Mouse (Mus musculus) lung, postnatal 0 days (tissue): ENCODE results near the gene Olfr1097. TPM values are rescaled to one million over a fixed set of nuclear protein-coding genes. Genes with fewer than 3 reads are reported as not detected.

ENCODE experiments used
- ATAC-seq: fragments of 200-750 bp; cut with Nextera tagmentation; 2 replicates; pipeline ENCODE4 v1.8.0; 2017; ENCODE audit warnings: moderate library complexity
- DNase-seq: peaks from one replicate; pipeline ENCODE4 v3.0.0-alpha.2; 2016; ENCODE audit warnings: low spot score
- H3K27ac ChIP-seq: fragments of 300-500 bp; sonication (generic); 2 replicates; pipeline ENCODE4 v1.5.1; 2014; ENCODE audit warnings: antibody characterized with exemption, mild to moderate bottlenecking, low read length, mixed read lengths
- H3K27me3 ChIP-seq: fragments of 300-500 bp; sonication (generic); replicated peaks from 2 replicates; pipeline ENCODE4 v1.6.1; 2014; ENCODE audit warnings: low read length, mixed read lengths; ENCODE audit not compliant: insufficient read depth
- H3K36me3 ChIP-seq: fragments of 300-500 bp; sonication (generic); 2 replicates; pipeline ENCODE4 v1.6.1; 2014; ENCODE audit warnings: low read length, mixed read lengths; ENCODE audit not compliant: insufficient read depth
- H3K4me1 ChIP-seq: fragments of 300-500 bp; sonication (generic); 2 replicates; pipeline ENCODE4 v1.6.1; 2014; ENCODE audit warnings: antibody characterized with exemption, low read depth, low read length, mixed read lengths; ENCODE audit not compliant: insufficient read depth
- H3K4me2 ChIP-seq: fragments of 300-500 bp; sonication (generic); replicated peaks from 2 replicates; pipeline ENCODE4 v1.6.1; 2014; ENCODE audit warnings: low read depth, mild to moderate bottlenecking, low read length, moderate library complexity, mixed read lengths
- H3K4me3 ChIP-seq: fragments of 300-500 bp; sonication (generic); 2 replicates; pipeline ENCODE4 v1.5.1; 2014; ENCODE audit warnings: low read depth, low read length
- H3K9ac ChIP-seq: fragments of 300-500 bp; sonication (generic); replicated peaks from 2 replicates; pipeline ENCODE4 v1.6.1; 2014; ENCODE audit warnings: low read depth, mild to moderate bottlenecking
- H3K9me3 ChIP-seq: fragments of 300-500 bp; sonication (generic); 2 replicates; pipeline ENCODE4 v1.6.1; 2016; ENCODE audit warnings: low read length, mixed read lengths
- CTCF ChIP-seq: IDR thresholded peaks from 2 replicates; pipeline ENCODE4 v1.5.1; 2016; ENCODE audit warnings: antibody characterized with exemption, mild to moderate bottlenecking
- EP300 ChIP-seq: IDR thresholded peaks from 2 replicates; pipeline ENCODE4 v1.6.1; 2016; ENCODE audit warnings: antibody characterized with exemption, mild to moderate bottlenecking, control low read depth
- WGBS: fragments of 180-500 bp; shearing (Covaris S2); extraction: QIAGEN DNeasy Blood & Tissue Kit; methylation state at CpG from one replicate; pipeline ENCODE4 v1.1.7; 2014; 5-methylcytosine and 5-hydroxymethylcytosine counted together
- polyA plus RNA-seq: library from polyadenylated mRNA; unstranded; fragments of >200 nt; fragmentation: Nextera tagmentation; extraction: Ambion mirVana; gene quantifications from 2 replicates; pipeline ENCODE4 v1.2.1, GENCODE M21; 2015

Gene Olfr1097
- polyA plus RNA-seq, result not detected in 2 replicates

DNA sequence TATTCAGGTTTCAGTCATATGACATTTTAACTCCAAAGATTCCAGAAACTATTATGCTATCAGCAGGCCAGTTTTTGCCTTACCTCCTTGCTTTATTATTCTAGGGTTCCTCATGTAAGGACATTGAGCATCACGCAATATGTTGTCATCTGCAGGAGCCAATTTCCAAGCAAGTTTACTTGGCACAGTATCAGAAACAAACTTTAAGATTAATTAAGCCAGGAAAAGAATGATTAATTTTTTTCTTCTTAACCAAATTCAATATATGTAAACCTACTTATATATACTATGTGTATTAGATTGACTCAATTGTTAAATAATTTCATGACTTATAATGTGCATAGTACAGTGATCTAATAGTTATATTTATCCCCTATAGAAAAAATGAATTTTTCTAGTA lies at the start of gene Olfr1097:
Gene Olfr1097 (minus strand): TSS at position 101 of the 400 bp plus-strand sequence.
- H3K27me3 ChIP-seq, result no peaks in the 10 kb centered on the region
- H3K9ac ChIP-seq, result no peak within 1 kb of the TSS
- no peak for ATAC-seq
- H3K4me1 ChIP-seq, result no peaks in the 10 kb centered on the region
- no peaks in the 10 kb centered on the region for H3K9me3 ChIP-seq
- no peak within 1 kb of the TSS for H3K4me3 ChIP-seq
- DNase-seq, result no peak
- no peak within 1 kb of the TSS for H3K27ac ChIP-seq
- no peaks in the 10 kb centered on the region for H3K36me3 ChIP-seq
- H3K4me2 ChIP-seq, result no peak within 1 kb of the TSS
- WGBS, result 82% methylated on average over 1 of the region's 1 CpGs
- TF ChIP-seq CTCF (no peak), EP300 (no peak)

DNA sequence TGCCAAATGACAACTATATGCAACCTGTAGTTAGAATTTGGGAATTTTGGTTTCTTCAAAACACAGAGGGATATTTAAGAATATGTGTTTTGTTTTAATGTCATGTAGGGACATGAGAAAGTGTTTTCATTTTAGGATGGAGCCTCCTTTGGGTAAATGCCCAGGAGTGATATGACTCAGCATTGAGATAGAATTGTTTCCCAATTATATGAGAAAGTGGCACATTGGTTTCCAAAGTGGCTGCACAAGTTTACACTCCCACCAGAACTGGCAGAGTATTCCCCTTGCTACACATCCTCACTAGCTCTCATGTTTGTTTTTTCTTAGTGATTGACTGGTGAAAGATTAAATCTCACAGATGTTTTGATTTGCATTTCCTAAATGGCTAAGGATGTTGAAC lies 34.5 kb upstream of the Olfr1097 start:
- TF ChIP-seq CTCF (no peak), EP300 (no peak)
- Histone ChIP-seq H3K4me2 (no peak overlapping the region), H3K9me3 (no peaks in the 10 kb centered on the region), H3K27ac (no peak overlapping the region), H3K4me3 (no peak overlapping the region), H3K4me1 (no peaks in the 10 kb centered on the region), H3K36me3 (no peaks in the 10 kb centered on the region), H3K9ac (no peak overlapping the region), H3K27me3 (no peaks in the 10 kb centered on the region)
- ATAC-seq (no peak), DNase-seq (no peak)

DNA sequence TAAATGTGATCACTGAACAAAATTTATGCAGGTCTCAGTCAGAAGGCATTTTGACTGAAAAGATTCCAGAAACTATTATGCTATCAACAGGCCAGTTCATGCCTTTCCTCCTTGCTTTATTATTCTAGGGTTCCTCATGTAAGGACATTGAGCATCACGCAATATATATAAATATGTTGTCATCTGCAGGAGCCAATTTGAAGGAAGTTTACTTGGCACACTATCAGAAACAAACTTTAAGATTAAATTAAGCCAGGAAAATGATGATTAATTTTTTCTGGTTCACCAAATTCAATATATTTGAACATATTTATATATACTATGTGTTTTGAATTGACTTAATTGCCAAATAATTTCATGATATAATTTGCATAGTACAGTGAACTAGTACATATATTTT lies 32.4 kb upstream of the Olfr1097 start, which contains the start of gene Olfr1098:
Gene Olfr1098 (minus strand): TSS at position 101 of the 400 bp plus-strand sequence.
- H3K4me1 ChIP-seq, result no peaks in the 10 kb centered on the region
- no peak within 1 kb of the TSS for H3K27ac ChIP-seq
- no peak for TF ChIP-seq CTCF
- no peak within 1 kb of the TSS for H3K4me2 ChIP-seq
- no peaks in the 10 kb centered on the region for H3K9me3 ChIP-seq
- H3K4me3 ChIP-seq, result no peak within 1 kb of the TSS
- H3K36me3 ChIP-seq, result no peaks in the 10 kb centered on the region
- 75% methylated on average over 1 of the region's 1 CpGs for WGBS
- no peaks in the 10 kb centered on the region for H3K27me3 ChIP-seq
- H3K9ac ChIP-seq, result no peak within 1 kb of the TSS
- ATAC-seq (no peak), DNase-seq (no peak)

DNA sequence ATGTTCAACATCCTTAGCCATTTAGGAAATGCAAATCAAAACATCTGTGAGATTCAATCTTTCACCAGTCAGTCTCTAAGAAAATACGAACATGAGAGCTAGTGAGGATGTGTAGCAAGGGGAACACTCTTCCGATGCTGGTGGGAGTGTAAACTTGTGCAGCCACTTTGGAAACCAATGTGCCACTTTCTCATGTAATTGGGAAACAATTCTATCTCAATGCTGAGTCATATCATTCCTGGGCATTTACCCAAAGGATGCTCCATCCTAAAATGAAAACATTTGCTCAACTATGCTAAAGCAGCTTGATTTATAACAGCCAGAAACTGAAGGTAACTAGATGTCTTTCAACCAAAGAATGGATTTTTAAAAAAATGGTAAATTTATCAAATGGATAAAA lies 13.6 kb upstream of the Olfr1097 start:
- no peak overlapping the region for H3K4me2 ChIP-seq
- WGBS, result 81% methylated on average over 2 of the region's 2 CpGs
- H3K9ac ChIP-seq, result no peak overlapping the region
- no peak for TF ChIP-seq EP300
- TF ChIP-seq CTCF, result no peak
- no peaks in the 10 kb centered on the region for H3K4me1 ChIP-seq
- H3K27ac ChIP-seq, result no peak overlapping the region
- H3K27me3 ChIP-seq, result no peaks in the 10 kb centered on the region
- no peaks in the 10 kb centered on the region for H3K36me3 ChIP-seq
- ATAC-seq, result no peak
- H3K9me3 ChIP-seq, result no peaks in the 10 kb centered on the region
- DNase-seq, result no peak
- no peak overlapping the region for H3K4me3 ChIP-seq

DNA sequence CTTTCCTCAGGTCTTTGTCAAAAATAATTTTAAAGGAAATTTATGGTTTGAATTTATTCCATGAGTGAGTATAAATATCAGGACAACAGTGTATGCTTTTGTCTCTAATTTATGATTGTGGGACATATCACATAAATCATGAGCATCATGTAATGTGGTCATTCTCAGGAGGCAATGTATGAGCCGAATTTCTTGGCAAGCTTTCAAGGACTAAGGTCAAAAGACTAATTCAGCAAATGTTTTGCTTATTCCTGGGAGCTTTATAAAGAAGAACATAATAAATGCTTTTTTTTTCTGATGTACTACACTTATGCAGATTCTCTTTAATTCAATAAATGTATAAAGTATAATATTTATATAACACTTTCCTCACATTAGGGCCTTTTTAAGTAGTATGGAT lies 17.3 kb downstream of the Olfr1097 start, which contains the start of gene Gm13723:
Gene Gm13723 (minus strand): TSS at position 101 of the 400 bp plus-strand sequence.
- no peak within 1 kb of the TSS for H3K27ac ChIP-seq
- TF ChIP-seq EP300 (no peak), CTCF (no peak)
- 32% methylated on average over 1 of the region's 1 CpGs for WGBS
- DNase-seq, result no peak
- H3K9me3 ChIP-seq, result no peaks in the 10 kb centered on the region; the same call in 1 of the 2 replicates
- H3K36me3 ChIP-seq, result no peaks in the 10 kb centered on the region
- no peak within 1 kb of the TSS for H3K4me3 ChIP-seq
- ATAC-seq, result no peak
- H3K9ac ChIP-seq, result no peak within 1 kb of the TSS
- H3K4me2 ChIP-seq, result no peak within 1 kb of the TSS
- no peaks in the 10 kb centered on the region for H3K4me1 ChIP-seq
- H3K27me3 ChIP-seq, result no peaks in the 10 kb centered on the region

DNA sequence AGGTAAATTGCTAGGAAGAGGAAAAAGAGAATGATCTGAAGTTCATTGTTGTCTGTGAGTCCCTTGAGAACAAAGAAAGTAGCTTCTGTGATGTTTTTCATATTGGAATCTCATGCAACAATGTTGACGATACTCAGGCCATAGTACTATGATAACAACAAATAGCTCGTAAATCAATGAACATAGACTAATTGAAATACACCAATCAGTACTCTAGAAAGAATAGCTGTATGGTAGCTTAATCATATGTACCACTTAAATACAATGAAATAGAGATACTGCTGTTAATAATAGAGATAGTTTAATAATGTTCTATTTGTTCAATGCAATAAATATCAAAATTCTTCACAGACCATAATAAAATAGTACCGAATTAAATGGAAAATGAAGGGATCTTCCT lies 40.4 kb downstream of the Olfr1097 start, which contains the start of gene Olfr1095:
Gene Olfr1095 (minus strand): TSS at position 101 of the 400 bp plus-strand sequence.
- Histone ChIP-seq H3K4me1 (no peaks in the 10 kb centered on the region), H3K27me3 (no peaks in the 10 kb centered on the region), H3K4me3 (no peak within 1 kb of the TSS), H3K9ac (no peak within 1 kb of the TSS), H3K36me3 (no peaks in the 10 kb centered on the region), H3K27ac (no peak within 1 kb of the TSS), H3K4me2 (no peak within 1 kb of the TSS), H3K9me3 (no peaks in the 10 kb centered on the region)
- ATAC-seq, result no peak
- no peak for TF ChIP-seq EP300
- no peak for TF ChIP-seq CTCF
- WGBS, result 86% methylated on average over 3 of the region's 3 CpGs
- no peak for DNase-seq

Other genes starting within 250 kb of the Olfr1097 start
- gene Olfr1085, start 230.2 kb downstream of the Olfr1097 start, polyA plus RNA-seq, result not detected in 2 replicates
- gene Olfr1086, start 212.1 kb downstream of the Olfr1097 start, polyA plus RNA-seq, result not detected in 2 replicates
- gene Olfr1087, start 193.8 kb downstream of the Olfr1097 start, polyA plus RNA-seq, result not detected in 2 replicates
- gene Olfr1089, start 158.5 kb downstream of the Olfr1097 start, polyA plus RNA-seq, result not detected in 2 replicates
- gene Olfr1090, start 133.2 kb downstream of the Olfr1097 start, polyA plus RNA-seq, result not detected in 2 replicates
- gene Olfr1093, start 109.7 kb downstream of the Olfr1097 start, polyA plus RNA-seq, result not detected in 2 replicates
- gene Olfr141, start 82.2 kb downstream of the Olfr1097 start, polyA plus RNA-seq, result not detected in 2 replicates
- gene Olfr1094, start 67.6 kb downstream of the Olfr1097 start, polyA plus RNA-seq, result not detected in 2 replicates
- gene Olfr1095, start 40.5 kb downstream of the Olfr1097 start, polyA plus RNA-seq, result not detected in 2 replicates
- gene Gm13723, start 17.4 kb downstream of the Olfr1097 start, polyA plus RNA-seq, result not detected in 2 replicates
- not detected in 2 replicates for gene Olfr1098, start 32.3 kb upstream of the Olfr1097 start, polyA plus RNA-seq
- gene Olfr1099, start 68.5 kb upstream of the Olfr1097 start, polyA plus RNA-seq, result not detected in 2 replicates
- gene Olfr1100, start 87.7 kb upstream of the Olfr1097 start, polyA plus RNA-seq, result not detected in 2 replicates
- not detected in 2 replicates for gene Olfr1101, start 99.0 kb upstream of the Olfr1097 start, polyA plus RNA-seq
- not detected in 2 replicates for gene Olfr1102, start 106.2 kb upstream of the Olfr1097 start, polyA plus RNA-seq
- gene Olfr1104, start 134.9 kb upstream of the Olfr1097 start, polyA plus RNA-seq, result not detected in 2 replicates
- gene Olfr1105, start 144.3 kb upstream of the Olfr1097 start, polyA plus RNA-seq, result not detected in 2 replicates
- gene Olfr1106, start 160.1 kb upstream of the Olfr1097 start, polyA plus RNA-seq, result not detected in 2 replicates
- not detected in 2 replicates for gene Olfr1107, start 183.6 kb upstream of the Olfr1097 start, polyA plus RNA-seq
- gene Olfr1109, start 203.8 kb upstream of the Olfr1097 start, polyA plus RNA-seq, result not detected in 2 replicates
- not detected in 2 replicates for gene Olfr259, start 222.4 kb upstream of the Olfr1097 start, polyA plus RNA-seq
- gene Olfr1110, start 248.1 kb upstream of the Olfr1097 start, polyA plus RNA-seq, result not detected in 2 replicates